Mouse (Mus musculus): Measurements from ENCODE around the gene Klhl29. TPM values are rescaled to one million over a fixed set of nuclear protein-coding genes. Genes with fewer than 3 reads are reported as not detected.

Gene Klhl29
- polyA plus RNA-seq, 1 experiment from 2014 or later: 4.0 TPM

DNA sequence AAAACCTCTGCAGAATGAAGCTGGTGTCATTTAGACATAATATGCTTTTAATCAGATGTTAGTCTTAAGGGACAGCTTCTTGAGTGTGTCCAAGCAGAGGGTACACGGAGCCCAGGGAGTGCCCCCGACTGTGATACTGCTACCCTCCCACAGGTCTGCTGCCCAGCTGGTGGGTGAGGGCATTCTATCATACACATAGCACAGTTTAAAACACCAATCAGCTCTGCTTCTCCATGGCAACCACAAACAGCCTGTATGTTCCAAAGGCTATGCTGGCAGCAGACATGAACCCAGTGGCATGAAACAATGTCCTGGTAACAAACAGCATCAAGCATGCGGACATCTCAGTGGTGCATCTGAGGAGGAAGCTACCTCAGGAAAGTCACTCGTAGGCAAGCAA is 192.9 kb downstream of the Klhl29 start:
- Histone ChIP-seq H3K27ac (ENCODE audit: low read length) (no peak overlapping the region), H3K36me3 (ENCODE audit: control insufficient read depth, insufficient read depth, low read length) (no peaks in the 10 kb centered on the region), H3K9me3 (replicated peaks; ENCODE audit: control insufficient read depth, low read length, poor library complexity, severe bottlenecking) (no peaks in the 10 kb centered on the region), H3K4me3 (ENCODE audit: low read depth, low read length) (no peak overlapping the region), H3K27me3 (ENCODE audit: control insufficient read depth, insufficient read depth, low read depth, low read length) (no peaks in the 10 kb centered on the region), H3K4me1 (ENCODE audit: control insufficient read depth, insufficient read depth, low read length) (peaks cover 14% of the 10 kb centered on the region; the same call in 1 of the 2 replicates), H3K4me2 (ENCODE audit: low read length) (no peak overlapping the region), H3K9ac (ENCODE audit: low read depth, low read length) (no peak overlapping the region)
- 77% methylated on average over 4 of the region's 4 CpGs for WGBS
- ATAC-seq: peak; percentile 40

DNA sequence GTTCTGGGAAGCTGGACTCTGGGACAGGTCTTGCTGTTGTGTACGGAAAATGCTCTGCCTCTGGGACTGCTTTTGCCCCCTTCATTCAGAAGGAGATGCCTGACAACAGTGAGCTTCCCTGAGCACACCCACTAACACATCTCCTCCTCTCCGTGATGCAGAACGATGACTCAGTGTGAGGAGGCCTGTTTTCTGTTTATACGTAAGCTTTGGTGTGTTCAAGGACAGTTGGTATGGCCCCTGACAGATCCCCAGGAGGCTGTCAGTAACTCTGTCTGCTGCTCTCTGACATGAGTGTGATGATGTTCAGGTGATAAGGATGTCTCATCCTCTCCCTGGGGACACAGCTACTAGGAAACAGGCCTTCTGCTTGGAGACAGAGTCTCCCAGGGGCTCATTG is 193.3 kb downstream of the Klhl29 start:
- H3K4me1 ChIP-seq (ENCODE audit: control insufficient read depth, insufficient read depth, low read length): peaks cover 14% of the 10 kb centered on the region; the same call in 1 of the 2 replicates
- no peaks in the 10 kb centered on the region for H3K9me3 ChIP-seq (replicated peaks; ENCODE audit: control insufficient read depth, low read length, poor library complexity, severe bottlenecking)
- no peak overlapping the region for H3K9ac ChIP-seq (ENCODE audit: low read depth, low read length)
- 74% methylated on average over 4 of the region's 4 CpGs for WGBS
- no peak overlapping the region for H3K4me3 ChIP-seq (ENCODE audit: low read depth, low read length)
- H3K36me3 ChIP-seq (ENCODE audit: control insufficient read depth, insufficient read depth, low read length): no peaks in the 10 kb centered on the region
- ATAC-seq: no peak
- H3K4me2 ChIP-seq (ENCODE audit: low read length): no peak overlapping the region
- H3K27ac ChIP-seq (ENCODE audit: low read length): no peak overlapping the region
- H3K27me3 ChIP-seq (ENCODE audit: control insufficient read depth, insufficient read depth, low read depth, low read length): no peaks in the 10 kb centered on the region

DNA sequence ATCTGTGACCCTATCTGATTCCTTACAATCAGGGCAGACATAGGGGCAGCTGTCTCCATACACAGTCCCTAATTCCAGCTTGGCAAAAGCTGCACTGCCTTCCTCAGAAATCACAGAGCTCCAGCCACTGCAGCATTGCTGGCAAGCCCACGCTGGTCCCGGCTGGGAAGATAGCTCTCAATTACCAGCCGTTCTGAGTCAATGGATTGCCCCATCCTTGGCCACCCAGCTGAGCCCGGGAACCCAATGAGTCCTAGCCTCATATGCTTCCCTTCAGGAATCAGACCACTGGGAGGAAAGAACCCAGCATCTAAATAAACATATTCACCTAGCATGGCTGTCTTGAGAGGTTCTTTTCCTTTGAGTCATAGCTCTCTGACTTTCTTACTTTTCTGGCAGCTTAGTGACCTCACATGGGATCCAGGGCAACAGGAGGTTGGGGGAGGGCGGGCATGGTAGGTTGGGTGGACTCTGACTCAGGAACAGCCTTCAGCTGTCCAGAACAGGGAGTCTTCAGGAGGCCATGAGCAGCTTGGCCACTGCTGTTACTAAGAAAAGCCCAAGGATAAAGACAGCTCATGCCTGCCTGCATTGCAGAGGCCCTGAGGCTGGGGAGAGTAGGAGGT is 198.7 kb downstream of the Klhl29 start:
- Histone ChIP-seq H3K27ac (ENCODE audit: low read length) (no peak overlapping the region), H3K9me3 (replicated peaks; ENCODE audit: control insufficient read depth, low read length, poor library complexity, severe bottlenecking) (no peaks in the 10 kb centered on the region), H3K4me3 (ENCODE audit: low read depth, low read length) (no peak overlapping the region), H3K4me2 (ENCODE audit: low read length) (no peak overlapping the region), H3K36me3 (ENCODE audit: control insufficient read depth, insufficient read depth, low read length) (no peaks in the 10 kb centered on the region), H3K9ac (ENCODE audit: low read depth, low read length) (no peak overlapping the region), H3K27me3 (ENCODE audit: control insufficient read depth, insufficient read depth, low read depth, low read length) (no peaks in the 10 kb centered on the region), H3K4me1 (ENCODE audit: control insufficient read depth, insufficient read depth, low read length) (peaks cover 15% of the 10 kb centered on the region; the same call in 1 of the 2 replicates)
- 68% methylated on average over 5 of the region's 5 CpGs for WGBS
- no peak for ATAC-seq

DNA sequence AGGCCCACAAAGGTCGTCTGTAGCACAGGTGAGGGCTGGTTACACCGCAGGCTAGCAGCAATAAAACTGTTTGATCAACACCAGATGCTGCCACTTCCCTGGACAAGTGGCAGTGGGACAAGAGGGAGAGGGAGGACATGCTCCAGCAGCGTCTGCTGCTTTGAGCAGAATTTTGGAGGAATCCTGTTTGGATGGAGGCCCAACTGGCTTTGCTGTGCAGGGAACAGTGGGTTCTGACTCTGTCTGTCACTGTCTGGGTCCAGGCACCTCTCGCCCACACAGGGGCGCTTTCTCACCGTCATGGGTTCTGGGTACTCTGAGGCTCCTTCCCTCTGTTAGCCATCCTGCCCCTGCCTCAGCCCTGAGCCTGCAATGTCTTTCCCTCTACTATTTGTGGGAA is 209.3 kb downstream of the Klhl29 start:
- WGBS: 52% methylated on average over 6 of the region's 6 CpGs
- ATAC-seq: no peak
- no peak overlapping the region for H3K9ac ChIP-seq (ENCODE audit: low read depth, low read length)
- no peaks in the 10 kb centered on the region for H3K27me3 ChIP-seq (ENCODE audit: control insufficient read depth, insufficient read depth, low read depth, low read length)
- no peaks in the 10 kb centered on the region for H3K36me3 ChIP-seq (ENCODE audit: control insufficient read depth, insufficient read depth, low read length)
- no peaks in the 10 kb centered on the region for H3K9me3 ChIP-seq (replicated peaks; ENCODE audit: control insufficient read depth, low read length, poor library complexity, severe bottlenecking)
- H3K4me2 ChIP-seq (ENCODE audit: low read length): no peak overlapping the region
- H3K4me1 ChIP-seq (ENCODE audit: control insufficient read depth, insufficient read depth, low read length): peaks cover 9% of the 10 kb centered on the region
- H3K27ac ChIP-seq (ENCODE audit: low read length): no peak overlapping the region
- no peak overlapping the region for H3K4me3 ChIP-seq (ENCODE audit: low read depth, low read length)

DNA sequence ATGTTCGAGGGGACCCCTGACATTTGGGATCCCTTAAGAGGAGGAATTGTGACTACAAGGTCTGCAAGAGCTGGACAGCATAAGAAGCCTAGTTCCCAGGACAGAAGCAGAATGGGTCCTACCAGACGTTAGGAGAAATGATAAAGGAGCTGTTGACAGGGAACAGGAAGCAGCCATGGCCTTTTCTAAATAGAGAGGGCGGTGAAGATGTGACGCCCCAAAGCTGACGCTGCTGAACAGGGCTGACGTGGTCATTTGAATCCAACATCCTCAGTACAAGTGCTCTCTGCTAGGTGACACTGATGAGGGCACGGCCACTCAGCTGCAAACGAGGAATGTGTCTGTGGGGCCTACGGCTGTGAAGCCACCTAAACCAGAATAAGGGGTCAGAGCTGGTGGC is 210.1 kb downstream of the Klhl29 start:
- no peak overlapping the region for H3K4me3 ChIP-seq (ENCODE audit: low read depth, low read length)
- H3K9me3 ChIP-seq (replicated peaks; ENCODE audit: control insufficient read depth, low read length, poor library complexity, severe bottlenecking): no peaks in the 10 kb centered on the region
- no peak overlapping the region for H3K9ac ChIP-seq (ENCODE audit: low read depth, low read length)
- WGBS: 80% methylated on average over 9 of the region's 9 CpGs
- H3K27ac ChIP-seq (ENCODE audit: low read length): no peak overlapping the region
- ATAC-seq: no peak
- peaks cover 9% of the 10 kb centered on the region for H3K4me1 ChIP-seq (ENCODE audit: control insufficient read depth, insufficient read depth, low read length)
- no peak overlapping the region for H3K4me2 ChIP-seq (ENCODE audit: low read length)
- H3K36me3 ChIP-seq (ENCODE audit: control insufficient read depth, insufficient read depth, low read length): no peaks in the 10 kb centered on the region
- no peaks in the 10 kb centered on the region for H3K27me3 ChIP-seq (ENCODE audit: control insufficient read depth, insufficient read depth, low read depth, low read length)

DNA sequence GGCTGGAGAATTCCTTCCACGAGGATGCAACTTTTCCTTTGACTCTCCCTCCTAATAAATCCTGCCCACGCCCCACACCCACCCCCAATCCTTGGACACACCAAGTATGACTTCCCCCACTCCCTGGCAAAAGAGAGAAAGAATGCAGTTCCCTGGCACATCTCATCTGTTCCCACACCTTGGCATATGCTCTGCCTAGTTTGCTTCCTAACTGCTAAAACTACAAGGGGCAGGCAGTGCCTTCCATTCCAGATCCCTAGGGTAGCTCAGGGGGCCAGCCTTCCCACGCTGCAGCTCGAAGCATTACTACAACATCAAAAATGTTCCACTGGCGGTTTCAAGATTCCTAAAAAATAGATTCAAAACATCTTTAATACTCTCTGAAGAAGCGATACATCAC is 212.8 kb downstream of the Klhl29 start:
- H3K27ac ChIP-seq (ENCODE audit: low read length): no peak overlapping the region
- 78% methylated on average over 6 of the region's 6 CpGs for WGBS
- no peak for ATAC-seq

DNA sequence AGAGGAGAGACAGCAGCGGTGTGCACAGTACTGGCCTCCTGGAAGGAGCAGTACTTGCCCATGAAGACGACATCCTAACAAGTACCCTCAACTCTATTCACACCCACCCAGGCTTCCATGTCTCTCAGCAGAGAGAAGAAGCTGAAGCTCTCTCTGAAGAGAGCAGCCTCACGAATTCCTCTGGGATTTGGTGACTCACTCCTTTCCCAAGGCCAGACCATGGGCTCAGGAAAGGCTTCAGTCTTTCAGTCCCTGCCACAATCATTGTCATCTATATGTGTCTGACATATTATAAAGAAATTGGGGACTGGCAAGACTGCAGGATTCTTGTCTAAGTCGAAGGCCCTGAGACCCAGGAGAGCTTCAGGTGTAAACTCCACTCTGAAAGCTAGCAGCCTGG is 213.9 kb downstream of the Klhl29 start:
- 91% methylated on average over 4 of the region's 4 CpGs for WGBS

More for the DNA sequence above, 212.8 kb downstream of the Klhl29 start:
- H3K9ac ChIP-seq (ENCODE audit: low read depth, low read length): no peak overlapping the region
- no peaks in the 10 kb centered on the region for H3K9me3 ChIP-seq (replicated peaks; ENCODE audit: control insufficient read depth, low read length, poor library complexity, severe bottlenecking)
- peaks cover 9% of the 10 kb centered on the region for H3K4me1 ChIP-seq (ENCODE audit: control insufficient read depth, insufficient read depth, low read length)
- H3K27me3 ChIP-seq (ENCODE audit: control insufficient read depth, insufficient read depth, low read depth, low read length): no peaks in the 10 kb centered on the region
- H3K4me3 ChIP-seq (ENCODE audit: low read depth, low read length): no peak overlapping the region
- no peaks in the 10 kb centered on the region for H3K36me3 ChIP-seq (ENCODE audit: control insufficient read depth, insufficient read depth, low read length)
- H3K4me2 ChIP-seq (ENCODE audit: low read length): no peak overlapping the region

DNA sequence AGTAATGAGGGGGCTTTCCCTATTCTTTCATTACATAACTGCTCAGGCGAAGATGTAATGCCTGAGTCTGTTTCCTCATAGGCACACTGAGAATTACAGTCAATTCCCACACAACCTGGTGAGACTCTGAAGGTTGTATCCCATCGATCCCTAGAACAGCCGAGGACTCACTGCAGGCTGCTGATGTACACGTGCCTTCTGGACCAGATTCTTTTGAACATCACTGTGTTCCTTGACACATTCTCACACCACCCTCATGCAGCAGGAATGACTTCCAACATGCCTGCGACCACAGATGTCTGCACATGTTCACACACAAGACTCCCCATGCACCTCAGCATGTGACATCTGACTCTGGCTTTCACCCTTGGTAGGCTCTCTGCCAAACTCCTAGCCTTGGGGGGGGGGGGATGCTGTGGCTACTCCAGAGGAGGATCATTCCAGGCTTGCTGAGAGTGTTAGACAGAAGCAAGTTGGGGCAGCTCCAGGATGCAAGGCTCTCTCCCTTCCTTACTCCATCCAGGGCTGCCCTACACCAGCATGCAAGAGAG is 217.5 kb downstream of the Klhl29 start:
- Histone ChIP-seq H3K27me3 (ENCODE audit: control insufficient read depth, insufficient read depth, low read depth, low read length) (no peaks in the 10 kb centered on the region), H3K4me2 (ENCODE audit: low read length) (no peak overlapping the region), H3K4me1 (ENCODE audit: control insufficient read depth, insufficient read depth, low read length) (peaks cover 4% of the 10 kb centered on the region; the same call in 1 of the 2 replicates), H3K36me3 (ENCODE audit: control insufficient read depth, insufficient read depth, low read length) (no peaks in the 10 kb centered on the region), H3K9ac (ENCODE audit: low read depth, low read length) (no peak overlapping the region), H3K4me3 (ENCODE audit: low read depth, low read length) (no peak overlapping the region), H3K27ac (ENCODE audit: low read length) (no peak overlapping the region), H3K9me3 (replicated peaks; ENCODE audit: control insufficient read depth, low read length, poor library complexity, severe bottlenecking) (no peaks in the 10 kb centered on the region)
- no peak for ATAC-seq
- WGBS: 84% methylated on average over 5 of the region's 5 CpGs

More for the DNA sequence above, 213.9 kb downstream of the Klhl29 start:
- Histone ChIP-seq H3K27ac (ENCODE audit: low read length) (no peak overlapping the region), H3K4me3 (ENCODE audit: low read depth, low read length) (no peak overlapping the region), H3K9me3 (replicated peaks; ENCODE audit: control insufficient read depth, low read length, poor library complexity, severe bottlenecking) (no peaks in the 10 kb centered on the region), H3K4me1 (ENCODE audit: control insufficient read depth, insufficient read depth, low read length) (peaks cover 9% of the 10 kb centered on the region), H3K9ac (ENCODE audit: low read depth, low read length) (no peak overlapping the region), H3K27me3 (ENCODE audit: control insufficient read depth, insufficient read depth, low read depth, low read length) (no peaks in the 10 kb centered on the region), H3K36me3 (ENCODE audit: control insufficient read depth, insufficient read depth, low read length) (no peaks in the 10 kb centered on the region), H3K4me2 (ENCODE audit: low read length) (no peak overlapping the region)
- no peak for ATAC-seq

DNA sequence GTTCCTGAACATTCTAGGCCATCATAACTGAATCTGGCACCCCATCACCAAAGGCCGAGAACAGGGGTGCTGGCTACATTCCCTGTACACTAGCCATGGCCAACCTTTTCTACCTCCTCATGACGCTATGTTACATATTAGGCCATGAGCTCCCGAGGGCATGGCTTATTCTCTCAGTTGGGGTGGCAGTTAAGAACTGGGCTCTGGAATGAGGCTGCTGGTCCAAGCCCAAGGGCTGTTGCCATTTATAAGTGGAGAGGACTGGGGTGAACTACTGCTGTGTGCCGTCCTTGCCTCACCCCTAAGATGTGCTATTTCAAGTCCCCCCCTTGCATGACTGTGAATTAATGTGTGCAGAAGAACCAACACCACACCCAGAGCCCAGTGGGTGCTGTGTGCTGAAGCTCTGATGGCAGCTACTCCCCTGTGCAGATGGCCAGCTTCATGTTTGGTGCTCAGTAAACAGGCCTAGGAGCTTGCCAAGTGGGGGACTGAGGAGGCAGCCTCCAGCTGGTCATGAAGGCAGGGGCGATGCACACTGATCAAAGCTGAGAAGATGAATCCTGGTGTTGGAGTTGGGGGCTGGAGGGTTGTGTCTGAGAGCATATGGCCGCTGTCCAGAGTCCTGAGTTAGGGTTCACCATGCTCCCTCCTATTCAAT is 218.3 kb downstream of the Klhl29 start:
- Histone ChIP-seq H3K36me3 (ENCODE audit: control insufficient read depth, insufficient read depth, low read length) (no peaks in the 10 kb centered on the region), H3K27me3 (ENCODE audit: control insufficient read depth, insufficient read depth, low read depth, low read length) (no peaks in the 10 kb centered on the region), H3K9ac (ENCODE audit: low read depth, low read length) (no peak overlapping the region), H3K4me1 (ENCODE audit: control insufficient read depth, insufficient read depth, low read length) (no peaks in the 10 kb centered on the region), H3K4me2 (ENCODE audit: low read length) (no peak overlapping the region), H3K27ac (ENCODE audit: low read length) (no peak overlapping the region), H3K4me3 (ENCODE audit: low read depth, low read length) (no peak overlapping the region), H3K9me3 (replicated peaks; ENCODE audit: control insufficient read depth, low read length, poor library complexity, severe bottlenecking) (no peaks in the 10 kb centered on the region)
- WGBS: 91% methylated on average over 6 of the region's 6 CpGs
- ATAC-seq: 0 out of 2 replicates have a peak, but pooled peaks have one; percentile 8
